Mouse (Mus musculus) cerebellum, postnatal 14 days (tissue): ENCODE measurements around the gene Mrpl16.
A peak's percentile ranks its signal among the peaks of the same experiment; 100 is the strongest.

Experiments used
- DNase-seq, 2 experiments: peaks; one replicate each; pipeline ENCODE4 v3.0.0; 2021; ENCODE audit warnings: mixed read lengths in 2 of 2

Gene Mrpl16

DNA sequence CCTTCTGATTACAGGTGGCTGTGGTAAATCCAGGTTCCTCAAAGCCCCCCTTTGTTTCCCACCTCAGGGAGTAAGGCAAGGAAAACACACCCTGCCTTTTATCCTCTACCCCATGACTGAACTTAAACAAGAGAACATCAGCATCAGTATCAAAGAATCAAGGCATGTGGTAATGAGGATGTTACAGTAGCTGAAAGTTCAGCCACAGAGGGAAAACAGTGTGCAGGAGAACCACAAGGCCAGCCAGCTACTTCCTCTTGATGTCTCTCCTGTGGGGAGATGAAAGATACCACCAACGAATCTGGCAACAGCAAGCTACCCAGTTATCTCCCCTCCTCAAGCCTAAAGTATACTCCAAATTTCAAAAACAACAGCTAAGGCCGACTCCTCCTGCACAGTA lies 37.1 kb downstream of the Mrpl16 start:
- no peak for DNase-seq

DNA sequence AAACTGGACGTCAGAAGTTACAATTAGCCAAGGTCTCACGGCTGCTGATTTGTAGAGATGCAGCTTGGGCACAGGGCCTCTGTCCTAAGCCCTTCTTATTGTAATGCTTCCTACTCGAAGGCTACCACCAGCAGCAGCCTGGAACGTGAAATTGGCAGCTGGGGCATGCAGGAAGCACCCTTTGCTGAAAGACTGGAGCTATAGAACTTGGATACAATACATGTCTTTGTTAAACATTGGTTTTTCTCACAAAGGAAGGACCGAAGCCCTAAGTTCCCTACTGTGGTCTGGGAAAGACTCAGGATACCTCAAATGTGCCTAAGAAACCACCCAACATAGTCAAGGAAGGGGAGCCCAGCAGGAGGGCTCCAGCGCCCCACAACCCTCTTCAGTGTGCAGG lies 37.6 kb downstream of the Mrpl16 start:
- no peak for DNase-seq

DNA sequence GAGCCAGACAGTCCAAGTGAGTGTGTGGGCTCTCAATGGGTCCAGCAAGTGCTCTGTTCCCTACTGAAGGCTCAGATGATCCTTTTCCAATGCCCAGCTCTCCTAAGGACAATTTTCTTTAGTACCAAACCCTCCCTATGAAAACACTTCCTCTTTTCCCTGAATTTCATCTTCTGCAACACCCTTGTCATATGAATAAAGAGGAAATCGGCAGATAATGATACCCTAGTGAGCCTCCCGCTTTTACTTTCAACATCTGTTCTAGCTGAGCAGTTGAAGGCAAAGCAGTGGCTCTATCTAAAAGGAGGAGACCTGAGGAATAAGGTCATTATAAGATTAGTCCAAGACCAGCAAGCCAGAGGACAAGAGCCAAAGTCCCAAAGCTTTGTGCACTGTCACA lies 38.3 kb downstream of the Mrpl16 start:
- DNase-seq = no peak

DNA sequence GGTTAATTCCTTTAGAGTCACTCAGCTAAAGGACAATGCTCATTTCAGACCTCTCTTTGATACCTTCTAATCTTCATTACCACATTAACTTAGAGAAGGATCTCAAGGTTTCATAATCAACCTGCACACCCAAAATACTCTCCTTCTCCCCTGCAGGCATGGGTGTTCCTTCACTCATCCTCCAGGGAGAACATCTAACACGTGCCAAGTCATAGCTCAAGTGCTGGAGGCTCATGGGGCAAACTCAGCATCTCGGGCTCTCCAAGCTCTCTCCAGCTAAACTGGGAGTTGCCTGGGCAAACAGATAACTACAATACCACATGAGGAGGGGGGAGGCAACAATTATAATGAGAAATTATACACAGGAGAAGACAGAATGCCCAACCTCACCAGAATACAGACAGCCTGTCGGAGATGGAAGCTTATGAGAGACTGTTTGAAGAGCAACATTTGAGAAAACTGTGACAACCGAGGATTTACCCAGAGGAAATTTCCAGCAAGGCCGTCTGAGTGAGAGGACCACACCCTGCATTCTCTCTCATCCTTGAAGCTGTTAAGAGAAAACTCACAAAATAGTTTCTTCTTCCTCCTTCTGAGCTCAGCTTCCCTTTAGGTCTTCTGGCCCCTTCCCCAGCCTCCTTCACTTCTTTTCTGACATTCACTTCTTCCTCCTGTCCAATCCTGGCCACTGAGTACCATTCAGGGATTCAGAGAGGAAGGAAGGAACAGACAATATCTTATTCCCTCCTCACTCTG lies 40.0 kb downstream of the Mrpl16 start:
- DNase-seq = no peak

DNA sequence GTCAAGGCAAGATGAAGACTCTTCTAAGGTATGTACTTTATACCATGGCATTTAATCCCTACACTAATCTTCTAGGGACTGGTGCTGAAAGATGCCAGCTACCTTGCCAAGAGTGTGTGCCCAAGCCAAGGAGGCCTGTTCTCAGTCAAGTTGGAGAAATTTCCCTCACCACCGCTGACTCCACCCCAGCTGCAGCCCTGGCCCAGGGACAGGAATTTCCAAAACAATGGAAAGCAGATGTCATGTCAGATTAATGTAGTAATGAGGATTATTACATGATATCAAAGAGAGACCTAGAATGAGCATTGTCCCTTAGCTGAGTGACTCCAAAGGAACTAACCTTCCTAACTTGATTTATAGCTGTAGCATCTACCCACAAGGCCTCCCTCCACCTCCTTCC lies 40.7 kb downstream of the Mrpl16 start:
- no peak for DNase-seq

DNA sequence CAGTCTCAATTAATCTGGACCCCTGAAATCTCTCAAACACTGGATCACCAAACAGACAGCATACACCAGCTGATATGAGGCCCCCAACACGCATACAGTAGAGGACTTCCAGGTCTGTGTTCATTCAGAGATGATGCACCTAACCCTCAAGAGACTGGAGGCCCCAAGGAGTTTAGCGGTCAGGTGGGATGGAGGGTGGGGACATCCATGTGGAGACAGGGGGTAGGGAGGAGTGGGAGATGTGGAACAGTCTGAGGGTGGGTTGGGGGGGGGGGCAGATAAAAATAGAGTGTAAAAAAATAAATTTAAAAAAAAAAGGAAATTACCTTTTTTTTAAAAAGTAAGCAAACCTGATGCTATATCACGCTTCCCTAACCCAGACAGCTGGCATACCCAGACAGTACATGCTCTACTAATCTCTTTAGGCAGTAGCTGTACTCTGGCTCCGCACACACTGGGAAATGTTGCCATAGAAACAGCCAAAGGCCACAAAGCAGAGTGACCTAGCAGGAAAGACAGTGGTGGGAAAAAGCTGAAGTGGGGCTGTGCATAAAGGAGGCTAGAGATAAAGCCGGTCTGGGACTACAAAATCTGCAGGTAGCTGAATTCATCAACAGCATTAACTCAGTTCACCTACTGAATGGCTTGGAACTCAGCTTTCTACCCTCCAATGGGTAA lies 41.6 kb downstream of the Mrpl16 start:
- DNase-seq = no peak

DNA sequence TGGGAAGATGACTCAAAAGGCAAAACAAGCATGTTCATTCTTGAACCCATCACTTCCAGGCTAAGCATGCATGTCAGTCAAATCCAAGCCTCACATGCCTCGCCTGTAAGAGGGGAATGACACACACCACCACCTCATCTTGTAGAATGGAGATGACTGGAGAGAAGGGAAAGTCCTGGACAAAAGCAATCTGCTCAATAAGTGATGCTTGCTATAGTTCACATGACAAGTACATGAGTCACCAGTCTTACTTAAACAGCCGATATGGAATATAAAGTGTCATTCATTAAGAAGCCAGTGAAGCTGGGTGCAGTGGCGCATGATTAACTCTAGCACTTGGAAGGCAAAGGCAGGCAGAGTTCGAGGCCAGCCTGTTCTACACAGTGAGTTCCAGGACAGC lies 42.9 kb downstream of the Mrpl16 start:
- no peak for DNase-seq

DNA sequence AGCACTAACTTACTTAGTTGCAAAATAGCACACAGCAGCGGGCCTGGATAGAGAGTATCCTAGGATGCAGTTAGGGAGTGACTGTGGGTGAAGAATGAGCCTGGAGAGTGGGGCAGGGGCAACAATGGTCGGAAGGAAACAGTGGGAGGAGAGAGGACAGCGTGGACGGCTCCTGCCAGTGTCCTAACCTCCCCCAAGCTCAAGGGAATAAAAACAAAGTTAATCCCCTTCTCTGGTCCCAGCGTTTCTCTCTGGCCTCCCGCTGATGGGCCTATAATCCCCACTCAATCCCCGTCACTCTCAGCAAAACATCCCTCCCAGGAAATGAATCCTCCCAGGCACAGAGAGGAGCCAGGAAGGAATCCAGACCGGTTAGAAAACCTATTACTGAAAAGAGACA lies 43.5 kb downstream of the Mrpl16 start:
- DNase-seq = no peak

DNA sequence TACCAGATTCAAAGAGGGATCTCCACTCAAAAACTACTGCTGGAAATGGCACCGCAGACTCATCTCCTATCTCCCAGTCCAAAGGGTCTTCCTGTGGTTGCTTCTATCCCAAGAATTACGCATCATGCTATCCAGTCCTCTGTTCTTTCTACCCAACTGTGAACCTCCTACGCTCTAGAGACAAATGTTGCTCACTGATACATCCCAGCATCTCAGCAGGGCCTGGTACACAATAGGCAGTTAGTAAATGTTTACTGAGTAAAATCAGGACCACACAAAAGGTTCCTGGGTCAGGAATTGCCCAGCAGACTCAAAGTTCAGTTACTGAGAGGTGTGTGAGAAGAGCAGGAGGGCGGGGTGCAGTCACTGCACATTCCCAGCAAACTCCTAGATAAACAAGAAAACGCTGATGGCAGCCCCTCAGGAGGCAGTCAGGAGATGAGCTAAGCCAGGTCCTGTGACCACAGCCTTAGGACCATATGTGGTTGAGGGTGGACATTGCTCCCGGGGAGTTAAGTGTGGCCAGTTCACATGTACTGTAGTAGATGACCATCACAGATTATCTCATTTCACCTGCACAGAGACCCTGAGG lies 44.6 kb downstream of the Mrpl16 start:
- no peak for DNase-seq

DNA sequence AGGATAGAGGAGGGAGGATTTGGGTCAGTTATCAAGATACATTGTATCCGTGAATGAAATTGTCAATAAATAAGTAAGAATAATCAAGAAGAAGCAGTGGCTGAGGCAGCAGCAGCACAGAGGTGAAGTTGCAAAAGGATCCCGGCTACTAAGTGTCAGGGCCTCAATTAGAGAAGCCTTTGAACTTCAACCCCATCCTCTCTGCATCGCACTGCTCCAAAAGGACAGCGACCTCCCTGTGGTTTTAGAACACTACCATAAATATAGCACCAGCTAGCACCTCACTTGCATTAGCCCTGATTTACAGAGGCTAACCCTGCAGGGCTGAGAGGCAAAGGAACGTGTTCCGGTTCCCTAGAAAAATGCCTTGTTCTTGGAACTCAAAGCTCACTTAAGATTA lies 46.5 kb downstream of the Mrpl16 start:
- DNase-seq = no peak

DNA sequence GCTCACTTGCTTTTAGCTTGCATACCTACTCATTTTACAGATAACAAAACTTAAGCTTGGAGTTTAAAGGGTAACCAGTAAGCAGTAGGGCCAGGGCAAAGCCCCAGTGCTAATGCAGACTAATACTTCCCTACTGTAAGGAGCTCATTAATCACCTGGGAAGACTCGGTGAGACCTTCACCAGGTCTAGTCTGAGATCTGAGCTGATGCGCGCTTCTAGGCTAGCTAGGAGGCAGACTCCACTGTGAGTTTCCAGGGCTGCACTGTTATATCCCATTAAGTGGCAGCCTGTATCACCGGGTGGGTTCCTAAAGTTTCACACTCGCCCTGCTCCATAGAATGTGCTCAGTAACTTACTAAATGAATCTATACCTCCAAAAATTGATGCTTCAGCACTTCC lies 47.4 kb downstream of the Mrpl16 start:
- DNase-seq = peak in 1 of 2 experiments; percentile 3

DNA sequence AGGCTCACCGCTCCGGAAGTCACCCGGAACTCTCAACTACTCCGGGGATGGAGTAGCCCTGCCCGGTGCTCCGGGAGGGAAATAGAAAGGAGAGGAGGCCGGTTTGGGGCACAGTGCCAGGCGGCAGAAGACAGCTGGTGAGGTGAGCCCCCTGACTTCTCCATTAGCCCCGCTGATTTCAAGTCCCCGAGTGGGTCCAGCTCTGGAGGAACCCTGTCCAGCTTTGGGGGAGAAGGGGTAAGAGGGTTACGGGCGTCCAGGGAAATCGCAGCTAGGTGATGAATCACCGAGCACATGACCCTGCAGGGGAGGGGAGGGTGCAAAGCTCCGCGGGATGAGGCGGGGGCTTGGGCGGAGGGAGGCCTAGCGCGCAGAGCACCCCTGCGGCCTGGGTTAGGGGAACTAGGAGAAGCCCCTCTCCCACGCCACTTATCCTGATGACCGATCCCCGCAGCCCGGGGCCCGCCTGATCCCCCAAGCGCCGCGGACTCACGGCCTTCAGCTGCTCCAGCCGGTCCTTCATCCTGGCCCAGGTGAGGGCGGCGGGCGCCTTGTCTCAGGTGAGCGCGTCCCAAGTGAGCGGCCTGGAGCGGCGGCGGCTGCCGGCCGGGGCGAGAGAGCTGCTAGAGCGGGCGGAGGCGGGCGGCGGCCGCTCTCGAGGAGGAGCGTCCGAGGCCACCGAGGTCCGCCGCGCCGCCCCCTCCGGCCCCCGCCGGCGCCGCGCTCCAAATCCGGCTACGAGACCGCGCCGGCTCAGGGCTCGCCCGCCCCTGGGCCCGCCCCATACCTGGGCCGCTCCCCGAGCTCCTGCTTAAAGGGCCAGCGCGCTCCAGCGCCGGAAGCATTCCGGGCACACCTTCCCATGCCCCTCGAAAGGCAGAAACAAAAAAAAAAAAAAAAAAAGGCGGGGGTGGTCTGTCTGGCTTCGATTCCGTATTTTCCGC lies 48.3 kb downstream of the Mrpl16 start:
- DNase-seq = peak; percentile 75 to 82

DNA sequence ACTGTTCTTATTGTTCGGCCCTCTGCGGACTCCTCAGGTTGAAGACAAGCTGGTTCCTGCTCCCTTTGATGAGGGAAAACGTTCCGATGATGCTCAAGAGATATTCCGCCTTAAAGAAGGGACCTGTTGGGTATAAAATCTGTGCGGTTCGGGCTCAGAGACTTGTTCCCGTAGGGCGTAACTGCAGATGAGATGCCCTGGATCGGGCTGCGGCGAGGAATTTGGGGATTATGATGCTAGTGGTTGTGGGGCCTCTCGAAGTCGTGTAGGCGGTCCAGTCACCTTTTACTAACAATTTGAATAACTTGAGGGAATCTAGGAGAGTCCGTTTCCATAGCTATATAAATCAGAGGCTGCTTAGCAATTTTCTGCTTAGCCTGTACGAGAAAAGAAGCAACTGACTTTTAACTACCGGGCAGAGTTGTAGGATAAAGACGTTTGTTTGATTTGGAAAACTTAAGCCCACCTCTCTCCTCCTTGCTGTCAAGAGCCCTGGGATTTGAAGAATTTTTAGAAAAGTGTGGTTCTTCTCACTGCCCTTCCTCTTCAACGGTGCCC lies 49.0 kb downstream of the Mrpl16 start, which contains the start of gene Stx3:
TSS of gene Stx3 (minus strand) at position 261 of the 558 bp plus-strand sequence.
- DNase-seq = peak in 1 of 2 experiments; percentile 33

DNA sequence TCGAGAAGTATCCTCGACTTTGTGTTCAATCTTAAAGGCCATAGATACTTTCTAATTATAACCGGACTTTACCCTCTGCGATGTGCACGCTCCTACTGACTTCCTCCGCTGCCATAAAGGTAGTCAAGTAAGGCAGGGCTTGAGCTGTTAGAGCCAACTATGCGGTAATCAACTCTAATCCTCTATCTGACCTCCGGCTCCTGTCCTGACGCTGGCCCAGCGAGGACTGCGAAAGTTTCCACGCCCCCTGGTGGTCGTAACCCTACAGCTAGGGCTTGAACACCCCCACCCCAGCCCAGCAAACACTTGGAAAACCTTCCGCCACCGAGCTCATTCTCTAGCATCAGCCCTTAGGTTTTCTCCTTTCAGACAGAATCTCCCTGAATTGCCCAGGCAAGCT lies 49.6 kb downstream of the Mrpl16 start:
- peak; percentile 86 to 91 for DNase-seq

DNA sequence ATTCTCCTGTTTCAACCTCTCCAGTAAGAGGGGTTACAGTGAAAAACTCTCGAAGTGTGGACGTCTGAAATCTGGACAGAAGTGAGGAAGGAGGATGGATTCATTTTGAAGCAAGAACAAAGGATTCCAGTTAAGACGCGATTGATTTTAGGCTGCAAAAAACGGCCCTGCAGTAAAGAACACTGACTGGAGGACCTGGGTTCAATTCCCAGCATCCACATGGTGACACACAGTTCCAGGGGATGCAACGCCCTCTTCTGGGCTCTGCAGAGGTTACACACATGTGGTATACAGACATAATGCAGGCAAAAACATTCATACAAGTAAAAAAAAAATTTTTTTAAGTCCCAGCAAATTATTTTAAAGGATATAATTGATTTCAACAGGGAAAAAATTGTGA lies 50.0 kb downstream of the Mrpl16 start:
- DNase-seq = peak; percentile 10 to 30

DNA sequence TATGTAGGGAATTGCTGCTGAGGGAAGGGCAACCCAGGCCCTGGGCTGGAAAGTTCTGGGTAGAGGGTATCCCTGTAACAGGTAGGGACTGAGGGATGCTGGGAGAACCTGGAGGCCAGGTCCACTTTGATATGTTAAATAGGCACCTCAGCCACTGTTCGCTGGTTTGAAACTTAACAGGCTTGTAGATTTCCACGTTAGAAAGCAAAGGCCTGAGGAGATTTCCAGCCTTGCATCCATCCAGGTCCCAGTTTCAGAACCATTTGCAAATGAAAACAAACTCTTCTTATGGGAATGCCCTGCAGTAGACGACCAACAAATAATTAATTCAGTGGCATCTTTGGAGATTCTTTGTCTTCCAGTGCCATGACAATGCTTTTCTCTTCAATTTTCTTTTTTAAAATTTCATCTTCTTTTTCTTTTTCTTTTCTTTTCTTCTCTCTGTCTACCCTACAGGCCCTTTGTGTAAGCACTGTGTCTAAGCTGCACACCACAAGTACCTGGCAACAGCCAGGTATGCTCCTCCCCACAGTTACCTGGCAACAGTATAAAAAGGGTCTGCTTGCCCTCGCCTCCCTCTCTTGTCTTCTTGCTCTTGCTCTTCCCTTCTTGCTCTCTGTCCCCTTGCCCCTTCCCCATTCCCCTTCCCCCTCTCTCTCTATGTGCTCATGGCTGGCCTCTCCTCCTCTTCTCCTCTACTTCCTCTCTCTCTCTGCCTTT lies 53.3 kb downstream of the Mrpl16 start:
- DNase-seq = no peak
